In the genomic region with DNA sequence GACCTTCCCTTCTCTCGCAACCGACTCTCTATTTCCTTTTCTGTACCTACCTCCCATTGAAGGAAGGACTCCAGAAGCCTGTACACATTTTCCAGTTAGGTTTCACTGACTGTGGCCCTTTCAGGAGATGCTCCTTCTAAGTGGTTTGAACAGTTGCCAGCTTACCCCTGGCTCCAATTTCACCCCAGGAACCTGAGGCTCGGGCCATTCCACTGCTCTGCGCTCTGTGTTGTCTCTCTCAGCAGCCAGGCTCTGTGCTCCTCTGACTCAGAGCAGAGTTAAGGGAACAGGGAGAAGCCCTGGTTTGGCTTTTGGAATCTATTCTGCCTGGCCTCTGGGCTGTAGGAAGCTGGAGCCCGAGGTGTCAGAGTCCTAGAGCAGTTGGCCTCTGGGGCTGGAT, we compare ENCODE assay signal across 38 mouse cellular contexts. TPM values are rescaled to one million over a fixed set of nuclear protein-coding genes. Genes with fewer than 3 reads are reported as not detected.
DNase-seq lines count a peak whose midpoint lies in the region; ATAC-seq and TF ChIP-seq lines count a peak whose summit lies in the region.
"Had no signal": no experiment of that assay in that cellular context is flagged by ENCODE, and none has a peak within 500 bp of the region (broad histone marks: within the 10 kb centered on the region; RNA-seq: fewer than 3 reads in every experiment).

No protein-coding gene starts in this region.

- H3K79me2 ChIP-seq in heart, adult 2 months (replicated peaks; ENCODE audit: control insufficient read depth, insufficient read depth, low read length): no peaks in the 10 kb centered on the region

- no peaks in the 10 kb centered on the region for H3K27me3 ChIP-seq in heart, adult 2 months (ENCODE audit: control insufficient read depth, insufficient read depth, low read length)
- no peaks in the 10 kb centered on the region for H3K27me3 ChIP-seq in heart, embryonic 14.5 days (ENCODE audit: control insufficient read depth, insufficient read depth, low read length)
- H3K27me3 ChIP-seq: CH12.LX; embryonic facial prominence, embryonic 12.5 days; forebrain, embryonic 15.5 days; Patski; stomach, embryonic 15.5 days had no signal

- TF ChIP-seq EP300 in heart, adult 2 months (IDR thresholded peaks at IDR 0.05; ENCODE audit: insufficient read depth, low read depth, low read length): no peak

- H3K4me3 ChIP-seq in heart, adult 2 months: no peak overlapping the region
- no peak overlapping the region for H3K4me3 ChIP-seq in heart, embryonic 14.5 days (ENCODE audit: control insufficient read depth in 1 of 2, insufficient read depth in 1 of 2, low read depth in 1 of 2, low read length in 2 of 2)
- no peak overlapping the region for H3K4me3 ChIP-seq in olfactory bulb, adult 2 months (ENCODE audit: insufficient read depth, low read depth, low read length)
- H3K4me3 ChIP-seq: embryonic facial prominence, embryonic 12.5 days; forebrain, embryonic 10.5 days; forebrain, embryonic 15.5 days; stomach, embryonic 15.5 days had no signal

- 58% methylated on average over 5 of the region's 5 CpGs for WGBS in heart, adult 2 months
- WGBS in heart, embryonic 14.5 days: 51% methylated on average over 5 of the region's 5 CpGs
- WGBS in olfactory bulb, adult 2 months: 62% methylated on average over 5 of the region's 5 CpGs

- intact Hi-C loops in heart, adult 2 months (cut with DNase I): no loop called here
- intact Hi-C loops in heart, postnatal 36 days (cut with DNase I): no loop called here

- no peaks in the 10 kb centered on the region for H3K9me3 ChIP-seq in heart, embryonic 14.5 days (ENCODE audit: control insufficient read depth, low read length)
- H3K9me3 ChIP-seq: embryonic facial prominence, embryonic 12.5 days; forebrain, embryonic 10.5 days; forebrain, embryonic 15.5 days; G1E; stomach, embryonic 15.5 days had no signal

- no peak overlapping the region for H3K9ac ChIP-seq in heart, adult 2 months (ENCODE audit: low read depth, low read length)
- H3K9ac ChIP-seq in heart, embryonic 14.5 days (ENCODE audit: low read length): peak overlapping the region; percentile 45; the same call in 1 of the 2 replicates
- H3K9ac ChIP-seq: embryonic facial prominence, embryonic 12.5 days; forebrain, embryonic 15.5 days; hindbrain, embryonic 14.5 days; liver, embryonic 14.5 days; stomach, embryonic 15.5 days had no signal

- no peak for TF ChIP-seq CTCF in heart, adult 2 months (IDR thresholded peaks at IDR 0.05)
- no peak for TF ChIP-seq CTCF in olfactory bulb, adult 2 months (IDR thresholded peaks at IDR 0.05; ENCODE audit: insufficient read depth, low read depth, low read length)

- no peak for DNase-seq in heart, adult 2 months
- DNase-seq in heart, postnatal 36 days: no peak
- no peak for DNase-seq in heart, adult 18-20 months
- peak; percentile 24 for DNase-seq in 416B (ENCODE audit: low read depth)
- DNase-seq in frontal cortex, postnatal 10 days (ENCODE audit: low spot score in 2 of 2): no peak
- DNase-seq: adrenal gland, postnatal 14 days; cerebellum, adult 11 months; cerebellum, adult 9-10 months; cerebellum, postnatal 36 days; gastrocnemius, postnatal 14 days; kidney, postnatal 14 days; layer of hippocampus, adult 9-11 months; liver; lung, adult 2 months; lung, postnatal 10 days; midbrain, embryonic 14.5 days; retina, postnatal 1 day; right cerebral cortex, postnatal 14 days had no signal

- peak overlapping the region; percentile 63 for H3K27ac ChIP-seq in heart, adult 2 months
- H3K27ac ChIP-seq in heart, embryonic 14.5 days (replicated peaks in 1 of 2; ENCODE audit: control insufficient read depth in 1 of 2, insufficient read depth in 1 of 2, low read depth in 2 of 2, low read length in 2 of 2): peak overlapping the region; percentile 66 to 82
- H3K27ac ChIP-seq in olfactory bulb, adult 2 months (ENCODE audit: insufficient read depth, low read depth, low read length): peak overlapping the region; percentile 51; the same call in 1 of the 2 replicates
- H3K27ac ChIP-seq: embryonic facial prominence, embryonic 12.5 days; forebrain, embryonic 10.5 days; forebrain, embryonic 15.5 days; hindbrain, embryonic 14.5 days; liver, embryonic 14.5 days; stomach, embryonic 15.5 days had no signal

- H3K36me3 ChIP-seq in heart, adult 2 months (ENCODE audit: control insufficient read depth, insufficient read depth, low read length): no peaks in the 10 kb centered on the region
- no peaks in the 10 kb centered on the region for H3K36me3 ChIP-seq in heart, embryonic 14.5 days (ENCODE audit: control insufficient read depth, insufficient read depth, low read length)
- H3K36me3 ChIP-seq: embryonic facial prominence, embryonic 12.5 days; forebrain, embryonic 10.5 days; forebrain, embryonic 15.5 days; G1E; stomach, embryonic 15.5 days had no signal

- no peaks in the 10 kb centered on the region for H3K4me1 ChIP-seq in heart, adult 2 months (ENCODE audit: control insufficient read depth, insufficient read depth, low read length)
- peaks cover 26 to 50% of the 10 kb centered on the region in 2 experiments for H3K4me1 ChIP-seq in heart, embryonic 14.5 days (ENCODE audit: control insufficient read depth in 2 of 2, insufficient read depth in 2 of 2, low read length in 2 of 2)
- H3K4me1 ChIP-seq in olfactory bulb, adult 2 months (ENCODE audit: control insufficient read depth, insufficient read depth, low read length): peaks cover 26% of the 10 kb centered on the region

- ATAC-seq in heart, embryonic 14.5 days (ENCODE audit: insufficient number of reproducible peaks, insufficient read depth, low FRiP score, low read depth): no peak
- ATAC-seq: forebrain, embryonic 15.5 days; intestine, postnatal 0 days; Patski had no signal

- no peak for TF ChIP-seq POLR2A in heart, adult 2 months (IDR thresholded peaks at IDR 0.05; ENCODE audit: insufficient read depth, low read depth, low read length)
- TF ChIP-seq POLR2A in olfactory bulb, adult 2 months (IDR thresholded peaks at IDR 0.05; ENCODE audit: insufficient read depth, low read depth, low read length): no peak

- no peak overlapping the region for H3K4me2 ChIP-seq in heart, embryonic 14.5 days (ENCODE audit: low read length)
- H3K4me2 ChIP-seq: embryonic facial prominence, embryonic 12.5 days; forebrain, embryonic 15.5 days; hindbrain, embryonic 14.5 days; stomach, embryonic 15.5 days had no signal

RNA-seq across cellular contexts. Expression of gene Trim63, which starts 12.8 kb away (rescaled TPM):
- 100 to 1,000 TPM; 209 to 210 TPM for total RNA-seq in heart, adult 2 months (2021)
- polyA plus RNA-seq in heart, adult 2 months (2012; rRNA removed): 142 and 215 TPM in 2 replicates
- total RNA-seq in heart, postnatal 36 days (2021): 100 to 1,000 TPM; 234 to 314 TPM
- polyA plus RNA-seq in heart, embryonic 14.5 days (2014; fragmentation: Nextera tagmentation; extraction: Ambion mirVana): 39.4 and 43.2 TPM in 2 replicates
- 100 to 1,000 TPM; 195 to 199 TPM for total RNA-seq in heart, adult 18-20 months (2021)
- not detected in 2 replicates for polyA plus RNA-seq in olfactory bulb, adult 2 months (2012; ENCODE audit: insufficient read depth, insufficient read length, low replicate concordance, missing spikeins)
- total RNA-seq: adrenal gland, postnatal 14 days; G1E; hematopoietic stem cell, adult 5-6 weeks; monocyte, adult 5-6 weeks had no signal
- polyA plus RNA-seq: G1E had no signal

RNA-seq across cellular contexts. Expression of gene Pdik1l, which starts 14.4 kb away (rescaled TPM):
- total RNA-seq in heart, adult 2 months (2021): 1 to 10 TPM; 5.3 to 7.6 TPM
- 1.00 and 4.0 TPM in 2 replicates for polyA plus RNA-seq in heart, adult 2 months (2012; rRNA removed)
- total RNA-seq in heart, postnatal 36 days (2021): 1 to 10 TPM; 7.9 to 8.2 TPM
- 13.5 and 15.3 TPM in 2 replicates for polyA plus RNA-seq in heart, embryonic 14.5 days (2014; fragmentation: Nextera tagmentation; extraction: Ambion mirVana)
- 1 to 10 TPM; 4.8 to 8.0 TPM for total RNA-seq in heart, adult 18-20 months (2021)
- not detected in 2 replicates for polyA plus RNA-seq in olfactory bulb, adult 2 months (2012; ENCODE audit: insufficient read depth, insufficient read length, low replicate concordance, missing spikeins)

RNA-seq across cellular contexts. Expression of gene Slc30a2, which starts 40.9 kb away (rescaled TPM):
- total RNA-seq in heart, adult 2 months (2021): under 1 TPM; 0.45 to 0.65 TPM
- 0.12 and 0.35 TPM in 2 replicates for polyA plus RNA-seq in heart, adult 2 months (2012; rRNA removed)
- under 1 TPM; 0.35 to 0.50 TPM for total RNA-seq in heart, postnatal 36 days (2021)
- 0.08 and 0.11 TPM in 2 replicates for polyA plus RNA-seq in heart, embryonic 14.5 days (2014; fragmentation: Nextera tagmentation; extraction: Ambion mirVana)
- under 1 TPM; 0.30 to 0.72 TPM for total RNA-seq in heart, adult 18-20 months (2021)
- not detected in 2 replicates for polyA plus RNA-seq in olfactory bulb, adult 2 months (2012; ENCODE audit: insufficient read depth, insufficient read length, low replicate concordance, missing spikeins)
- total RNA-seq: hematopoietic stem cell, adult 5-6 weeks; left cerebral cortex, postnatal 10 days; monocyte, adult 5-6 weeks had no signal
- polyA plus RNA-seq: C2C12; forebrain, embryonic 10.5 days; limb, embryonic 11.5 days; midbrain, embryonic 14.5 days; Patski had no signal

RNA-seq across cellular contexts. Expression of gene Grrp1, which starts 48.2 kb away (rescaled TPM):
- total RNA-seq in heart, adult 2 months (2021): 1 to 10 TPM; 5.2 to 5.7 TPM
- 10.0 and 11.0 TPM in 2 replicates for polyA plus RNA-seq in heart, adult 2 months (2012; rRNA removed)
- 1 to 10 TPM; 6.1 to 9.5 TPM for total RNA-seq in heart, postnatal 36 days (2021)
- 4.4 and 6.2 TPM in 2 replicates for polyA plus RNA-seq in heart, embryonic 14.5 days (2014; fragmentation: Nextera tagmentation; extraction: Ambion mirVana)
- total RNA-seq in heart, adult 18-20 months (2021): 1 to 10 TPM; 5.1 to 6.3 TPM
- polyA plus RNA-seq in olfactory bulb, adult 2 months (2012; ENCODE audit: insufficient read depth, insufficient read length, low replicate concordance, missing spikeins): not detected in 2 replicates
- total RNA-seq: CH12.LX; G1E; monocyte, adult 5-6 weeks had no signal
- polyA plus RNA-seq: C2C12, G1E, Patski had no signal

RNA-seq across cellular contexts. Expression of gene Gm30191, which starts 55.3 kb away (rescaled TPM):
- not detected for total RNA-seq in heart, adult 2 months (2021)
- polyA plus RNA-seq in heart, adult 2 months (2012; rRNA removed): not detected in 2 replicates
- total RNA-seq in heart, postnatal 36 days (2021): not detected
- not detected in 2 replicates for polyA plus RNA-seq in heart, embryonic 14.5 days (2014; fragmentation: Nextera tagmentation; extraction: Ambion mirVana)
- total RNA-seq in heart, adult 18-20 months (2021): not detected
- not detected in 2 replicates for polyA plus RNA-seq in olfactory bulb, adult 2 months (2012; ENCODE audit: insufficient read depth, insufficient read length, low replicate concordance, missing spikeins)
- total RNA-seq: adrenal gland, postnatal 14 days; CH12.LX; G1E; gastrocnemius, postnatal 14 days; hematopoietic stem cell, adult 5-6 weeks; left cerebral cortex, postnatal 10 days; monocyte, adult 5-6 weeks had no signal
- polyA plus RNA-seq: C2C12; embryonic facial prominence, embryonic 12.5 days; forebrain, embryonic 15.5 days; frontal cortex, adult 2 months; G1E; intestine, postnatal 0 days; kidney, embryonic 14.5 days; limb, embryonic 11.5 days; liver, embryonic 14.5 days; lung, adult 2 months; midbrain, embryonic 14.5 days; neural tube, embryonic 14.5 days; Patski; stomach, embryonic 15.5 days had no signal
